Mouse (Mus musculus) liver, embryonic 15.5 days (tissue): Measurements from ENCODE around the gene Grk5. TPM values are rescaled to one million over a fixed set of nuclear protein-coding genes. Genes with fewer than 3 reads are reported as not detected.

ENCODE experiments used
- ATAC-seq: fragments of 200-750 bp; cut with Nextera tagmentation; 2 replicates; pipeline ENCODE4 v1.8.0; 2017; ENCODE audit warnings: moderate number of reproducible peaks, mild to moderate bottlenecking, moderate library complexity; ENCODE audit not compliant: insufficient read depth
- H3K27ac ChIP-seq: fragments of 300-500 bp; sonication (generic); replicated peaks from 2 replicates; pipeline ENCODE4 v1.5.1; 2015; ENCODE audit warnings: mild to moderate bottlenecking, inconsistent platforms
- H3K27me3 ChIP-seq: fragments of 300-500 bp; sonication (generic); 2 replicates; pipeline ENCODE4 v1.6.1; 2015; ENCODE audit warnings: mild to moderate bottlenecking, inconsistent platforms
- H3K36me3 ChIP-seq: fragments of 300-500 bp; sonication (generic); replicated peaks from 2 replicates; pipeline ENCODE4 v1.6.1; 2015; ENCODE audit warnings: moderate library complexity, mild to moderate bottlenecking, inconsistent platforms
- H3K4me1 ChIP-seq: fragments of 300-500 bp; sonication (generic); replicated peaks from 2 replicates; pipeline ENCODE4 v1.6.1; 2015; ENCODE audit warnings: inconsistent platforms
- H3K4me2 ChIP-seq: fragments of 300-500 bp; sonication (generic); 2 replicates; pipeline ENCODE4 v1.6.1; 2015; ENCODE audit warnings: moderate library complexity, mild to moderate bottlenecking, inconsistent platforms
- H3K4me3 ChIP-seq: fragments of 300-500 bp; sonication (generic); replicated peaks from 2 replicates; pipeline ENCODE4 v1.5.1; 2015; ENCODE audit warnings: mild to moderate bottlenecking, inconsistent platforms
- H3K9ac ChIP-seq: fragments of 300-500 bp; sonication (generic); 2 replicates; pipeline ENCODE4 v1.6.1; 2015; ENCODE audit warnings: moderate library complexity, mild to moderate bottlenecking, inconsistent platforms
- H3K9me3 ChIP-seq: fragments of 300-500 bp; sonication (generic); replicated peaks from 2 replicates; pipeline ENCODE4 v1.6.1; 2016; ENCODE audit warnings: inconsistent platforms
- WGBS: fragments of 180-500 bp; shearing (Covaris S2); methylation state at CpG from one replicate; pipeline ENCODE4 v1.1.7; 2015; ENCODE audit warnings: mixed read lengths; ENCODE audit not compliant: insufficient replicate concordance; 5-methylcytosine and 5-hydroxymethylcytosine counted together
- polyA plus RNA-seq: library from polyadenylated mRNA; unstranded; fragments of >200 nt; fragmentation: Nextera tagmentation; extraction: Ambion mirVana; gene quantifications from 2 replicates; pipeline ENCODE4 v1.2.1, GENCODE M21; 2015

Gene Grk5
- polyA plus RNA-seq, 1 experiment from 2014 or later = 0.41 TPM

GRCm38 (mm10) chr19:60955131-60955530 is 65.6 kb downstream of the Grk5 start:
- H3K4me2 ChIP-seq = no peak overlapping the region
- 70% methylated on average over 2 of the region's 2 CpGs for WGBS
- H3K27ac ChIP-seq = no peak overlapping the region
- no peaks in the 10 kb centered on the region for H3K36me3 ChIP-seq
- no peaks in the 10 kb centered on the region for H3K27me3 ChIP-seq
- no peaks in the 10 kb centered on the region for H3K4me1 ChIP-seq
- no peaks in the 10 kb centered on the region for H3K9me3 ChIP-seq
- H3K9ac ChIP-seq = no peak overlapping the region
- ATAC-seq = no peak
- H3K4me3 ChIP-seq = no peak overlapping the region

GRCm38 (mm10) chr19:60955712-60956111 is 66.2 kb downstream of the Grk5 start:
- no peak overlapping the region for H3K4me3 ChIP-seq
- no peaks in the 10 kb centered on the region for H3K9me3 ChIP-seq
- no peak for ATAC-seq
- H3K4me2 ChIP-seq = no peak overlapping the region
- H3K4me1 ChIP-seq = no peaks in the 10 kb centered on the region
- no peaks in the 10 kb centered on the region for H3K27me3 ChIP-seq
- H3K27ac ChIP-seq = no peak overlapping the region
- WGBS = 60% methylated on average over 1 of the region's 1 CpGs
- H3K9ac ChIP-seq = no peak overlapping the region
- H3K36me3 ChIP-seq = no peaks in the 10 kb centered on the region

- no peak for ATAC-seq
- Histone ChIP-seq H3K27me3 (no peaks in the 10 kb centered on the region), H3K9ac (no peak overlapping the region), H3K27ac (no peak overlapping the region), H3K4me2 (no peak overlapping the region), H3K4me1 (no peaks in the 10 kb centered on the region), H3K36me3 (no peaks in the 10 kb centered on the region), H3K9me3 (no peaks in the 10 kb centered on the region), H3K4me3 (no peak overlapping the region)
Observed at GRCm38 (mm10) chr19:60956198-60956750, 66.7 kb downstream of the Grk5 start.

- Histone ChIP-seq H3K36me3 (no peaks in the 10 kb centered on the region), H3K27ac (no peak overlapping the region), H3K4me3 (no peak overlapping the region), H3K9ac (no peak overlapping the region), H3K9me3 (no peaks in the 10 kb centered on the region), H3K4me1 (no peaks in the 10 kb centered on the region), H3K4me2 (no peak overlapping the region), H3K27me3 (no peaks in the 10 kb centered on the region)
- ATAC-seq = no peak
- WGBS = 52% methylated on average over 1 of the region's 1 CpGs
Observed at GRCm38 (mm10) chr19:60959706-60960230, 70.2 kb downstream of the Grk5 start.

- Histone ChIP-seq H3K9me3 (no peaks in the 10 kb centered on the region), H3K27ac (no peak overlapping the region), H3K4me1 (no peaks in the 10 kb centered on the region), H3K4me3 (no peak overlapping the region), H3K36me3 (no peaks in the 10 kb centered on the region), H3K4me2 (no peak overlapping the region), H3K27me3 (no peaks in the 10 kb centered on the region), H3K9ac (no peak overlapping the region)
- 51% methylated on average over 7 of the region's 7 CpGs for WGBS
- ATAC-seq = no peak
Observed at GRCm38 (mm10) chr19:60962358-60963061, 73.0 kb downstream of the Grk5 start.

GRCm38 (mm10) chr19:60967909-60968308 is 78.4 kb downstream of the Grk5 start:
- WGBS = 70% methylated on average over 1 of the region's 1 CpGs
- Histone ChIP-seq H3K36me3 (no peaks in the 10 kb centered on the region), H3K9ac (no peak overlapping the region), H3K4me2 (no peak overlapping the region), H3K9me3 (no peaks in the 10 kb centered on the region), H3K4me3 (no peak overlapping the region), H3K27me3 (no peaks in the 10 kb centered on the region), H3K27ac (no peak overlapping the region), H3K4me1 (no peaks in the 10 kb centered on the region)
- no peak for ATAC-seq

GRCm38 (mm10) chr19:60970406-60970805 is 80.9 kb downstream of the Grk5 start:
- Histone ChIP-seq H3K4me2 (no peak overlapping the region), H3K27me3 (no peaks in the 10 kb centered on the region), H3K4me1 (no peaks in the 10 kb centered on the region), H3K9ac (no peak overlapping the region), H3K27ac (no peak overlapping the region), H3K9me3 (no peaks in the 10 kb centered on the region), H3K4me3 (no peak overlapping the region), H3K36me3 (no peaks in the 10 kb centered on the region)
- WGBS = 46% methylated on average over 3 of the region's 3 CpGs
- no peak for ATAC-seq

GRCm38 (mm10) chr19:60971598-60971997 is 82.0 kb downstream of the Grk5 start:
- Histone ChIP-seq H3K27ac (no peak overlapping the region), H3K4me3 (no peak overlapping the region), H3K9me3 (no peaks in the 10 kb centered on the region), H3K27me3 (no peaks in the 10 kb centered on the region), H3K4me2 (no peak overlapping the region), H3K9ac (no peak overlapping the region), H3K4me1 (no peaks in the 10 kb centered on the region), H3K36me3 (no peaks in the 10 kb centered on the region)
- 65% methylated on average over 1 of the region's 1 CpGs for WGBS
- ATAC-seq = no peak

GRCm38 (mm10) chr19:60972281-60973015 is 82.9 kb downstream of the Grk5 start:
- no peak overlapping the region for H3K4me3 ChIP-seq
- no peaks in the 10 kb centered on the region for H3K36me3 ChIP-seq
- no peaks in the 10 kb centered on the region for H3K4me1 ChIP-seq
- 55% methylated on average over 1 of the region's 1 CpGs for WGBS
- H3K4me2 ChIP-seq = no peak overlapping the region
- no peak overlapping the region for H3K9ac ChIP-seq
- H3K27ac ChIP-seq = no peak overlapping the region
- no peaks in the 10 kb centered on the region for H3K9me3 ChIP-seq
- ATAC-seq = no peak
- no peaks in the 10 kb centered on the region for H3K27me3 ChIP-seq

GRCm38 (mm10) chr19:60973508-60973907 is 84.0 kb downstream of the Grk5 start:
- 63% methylated on average over 2 of the region's 2 CpGs for WGBS
- H3K4me1 ChIP-seq = no peaks in the 10 kb centered on the region
- H3K36me3 ChIP-seq = no peaks in the 10 kb centered on the region
- H3K4me3 ChIP-seq = no peak overlapping the region
- ATAC-seq = no peak
- H3K27ac ChIP-seq = no peak overlapping the region
- H3K9ac ChIP-seq = no peak overlapping the region
- no peaks in the 10 kb centered on the region for H3K27me3 ChIP-seq
- no peaks in the 10 kb centered on the region for H3K9me3 ChIP-seq
- H3K4me2 ChIP-seq = no peak overlapping the region

GRCm38 (mm10) chr19:60979581-60979980 is 90.0 kb downstream of the Grk5 start:
- Histone ChIP-seq H3K4me3 (no peak overlapping the region), H3K4me1 (no peaks in the 10 kb centered on the region), H3K9ac (no peak overlapping the region), H3K36me3 (no peaks in the 10 kb centered on the region), H3K27ac (no peak overlapping the region), H3K9me3 (no peaks in the 10 kb centered on the region), H3K4me2 (no peak overlapping the region), H3K27me3 (no peaks in the 10 kb centered on the region)
- WGBS = 55% methylated on average over 1 of the region's 1 CpGs
- ATAC-seq = no peak
